Mouse (Mus musculus): ENCODE measurements around the gene Fads3. TPM values are rescaled to one million over a fixed set of nuclear protein-coding genes. Genes with fewer than 3 reads are reported as not detected.

Gene Fads3
- polyA plus RNA-seq, 1 experiment from 2014 or later, result 32.3 TPM

- Histone ChIP-seq H3K27ac (replicated peaks) (no peak overlapping the region), H3K4me1 (peaks cover 7% of the 10 kb centered on the region), H3K9me3 (replicated peaks) (no peaks in the 10 kb centered on the region), H3K9ac (replicated peaks) (no peak overlapping the region), H3K27me3 (replicated peaks) (no peaks in the 10 kb centered on the region), H3K4me2 (no peak overlapping the region), H3K36me3 (no peaks in the 10 kb centered on the region), H3K4me3 (replicated peaks) (no peak overlapping the region)
- WGBS, result 91% methylated on average over 2 of the region's 2 CpGs
- ATAC-seq (ENCODE audit: low FRiP score), result no peak
These were observed 65.3 kb downstream of the Fads3 start for GRCm38 (mm10) chr19:10106634-10107033.

GRCm38 (mm10) chr19:10107051-10107611 lies 65.8 kb downstream of the Fads3 start:
- Histone ChIP-seq H3K4me2 (no peak overlapping the region), H3K36me3 (no peaks in the 10 kb centered on the region), H3K9ac (replicated peaks) (no peak overlapping the region), H3K9me3 (replicated peaks) (no peaks in the 10 kb centered on the region), H3K4me3 (replicated peaks) (no peak overlapping the region), H3K27ac (replicated peaks) (no peak overlapping the region), H3K4me1 (peaks cover 7% of the 10 kb centered on the region), H3K27me3 (replicated peaks) (no peaks in the 10 kb centered on the region)
- ATAC-seq (ENCODE audit: low FRiP score), result no peak
- 91% methylated on average over 5 of the region's 5 CpGs for WGBS

- H3K36me3 ChIP-seq, result no peaks in the 10 kb centered on the region
- no peak overlapping the region for H3K9ac ChIP-seq (replicated peaks)
- H3K4me2 ChIP-seq, result no peak overlapping the region
- no peaks in the 10 kb centered on the region for H3K9me3 ChIP-seq (replicated peaks)
- no peak for ATAC-seq (ENCODE audit: low FRiP score)
- no peak overlapping the region for H3K4me3 ChIP-seq (replicated peaks)
- no peaks in the 10 kb centered on the region for H3K4me1 ChIP-seq
- H3K27ac ChIP-seq (replicated peaks), result no peak overlapping the region
- WGBS, result 97% methylated on average over 1 of the region's 1 CpGs
- no peaks in the 10 kb centered on the region for H3K27me3 ChIP-seq (replicated peaks)
These were observed 66.8 kb downstream of the Fads3 start for GRCm38 (mm10) chr19:10108129-10108528.

GRCm38 (mm10) chr19:10108666-10109065 lies 67.3 kb downstream of the Fads3 start:
- H3K4me3 ChIP-seq (replicated peaks), result no peak overlapping the region
- H3K27me3 ChIP-seq (replicated peaks), result no peaks in the 10 kb centered on the region
- no peak overlapping the region for H3K9ac ChIP-seq (replicated peaks)
- H3K9me3 ChIP-seq (replicated peaks), result no peaks in the 10 kb centered on the region
- H3K4me1 ChIP-seq, result no peaks in the 10 kb centered on the region
- ATAC-seq (ENCODE audit: low FRiP score), result no peak
- no peak overlapping the region for H3K4me2 ChIP-seq
- H3K27ac ChIP-seq (replicated peaks), result no peak overlapping the region
- WGBS, result 96% methylated on average over 2 of the region's 2 CpGs
- H3K36me3 ChIP-seq, result no peaks in the 10 kb centered on the region

Other genes starting within 250 kb of the Fads3 start
- not detected in 2 replicates for gene Scgb2a2, start 194.0 kb upstream of the Fads3 start, polyA plus RNA-seq (2015; fragmentation: Nextera tagmentation; extraction: Ambion mirVana)
- gene Incenp, start 142.0 kb upstream of the Fads3 start, polyA plus RNA-seq (2015; fragmentation: Nextera tagmentation; extraction: Ambion mirVana), result 21.8 and 45.8 TPM in 2 replicates
- gene Fth1, start 61.0 kb upstream of the Fads3 start, polyA plus RNA-seq (2015; fragmentation: Nextera tagmentation; extraction: Ambion mirVana), result 1,798 and 1,858 TPM in 2 replicates
- gene Best1, start 39.9 kb upstream of the Fads3 start, polyA plus RNA-seq (2015; fragmentation: Nextera tagmentation; extraction: Ambion mirVana), result 2.1 and 2.3 TPM in 2 replicates
- 21.4 and 22.5 TPM in 2 replicates for gene Rab3il1, start 39.9 kb upstream of the Fads3 start, polyA plus RNA-seq (2015; fragmentation: Nextera tagmentation; extraction: Ambion mirVana)
- 163 and 165 TPM in 2 replicates for gene Fads2, start 60.2 kb downstream of the Fads3 start, polyA plus RNA-seq (2015; fragmentation: Nextera tagmentation; extraction: Ambion mirVana)
- gene Fads1, start 141.3 kb downstream of the Fads3 start, polyA plus RNA-seq (2015; fragmentation: Nextera tagmentation; extraction: Ambion mirVana), result 146 and 157 TPM in 2 replicates
- gene Tmem258, start 162.4 kb downstream of the Fads3 start, polyA plus RNA-seq (2015; fragmentation: Nextera tagmentation; extraction: Ambion mirVana), result 353 and 355 TPM in 2 replicates
- 22.8 and 42.1 TPM in 2 replicates for gene Fen1, start 162.6 kb downstream of the Fads3 start, polyA plus RNA-seq (2015; fragmentation: Nextera tagmentation; extraction: Ambion mirVana)
- gene Myrf, start 199.2 kb downstream of the Fads3 start, polyA plus RNA-seq (2015; fragmentation: Nextera tagmentation; extraction: Ambion mirVana), result 0.79 and 1.7 TPM in 2 replicates